Mouse (Mus musculus): ENCODE data around the gene Gm4513. TPM values are rescaled to one million over a fixed set of nuclear protein-coding genes. Genes with fewer than 3 reads are reported as not detected.
"Not testable (repeated sequence)": the region's sequence is repeated elsewhere in the genome, so short reads cannot be mapped to it uniquely, and the experiment has no call there.

Gene Gm4513
- polyA plus RNA-seq (2016; fragmentation: Nextera tagmentation; extraction: Ambion mirVana) = not detected in 2 replicates

- not testable (repeated sequence) for H3K9ac ChIP-seq; H3K4me2 ChIP-seq; H3K27me3 ChIP-seq (replicated peaks); ATAC-seq (ENCODE audit: insufficient number of reproducible peaks, low FRiP score); H3K27ac ChIP-seq (ENCODE audit: poor library complexity, severe bottlenecking); H3K9me3 ChIP-seq (replicated peaks); H3K36me3 ChIP-seq; H3K4me3 ChIP-seq; H3K4me1 ChIP-seq (replicated peaks)
- 67% methylated on average over 3 of the region's 5 CpGs for WGBS
These were observed at the start of gene Gm4513 for GRCm38 (mm10) chr7:20598921-20599320. TSS of gene Gm4513 (minus strand) at chr7:20599021.

DNA sequence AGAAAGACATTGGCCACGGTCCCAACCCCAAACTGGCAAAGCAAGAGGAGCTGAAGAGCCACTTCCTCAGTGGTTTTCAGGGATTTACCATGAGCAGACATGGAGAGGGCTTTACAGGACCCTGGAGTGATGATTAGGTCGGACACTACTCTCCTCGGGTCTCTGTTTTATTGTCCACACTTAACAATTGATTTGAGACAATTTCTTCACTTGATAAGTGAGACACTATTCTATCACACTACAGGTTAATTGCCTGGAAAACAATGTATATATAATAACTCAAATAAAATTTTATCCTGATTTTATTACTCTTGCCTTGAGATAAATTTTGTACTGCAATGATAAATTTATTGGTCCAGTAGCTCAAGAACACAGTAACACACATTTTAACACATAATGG, 22.7 kb downstream of the Gm4513 start, which contains the start of gene Gm4141:
TSS of gene Gm4141 (minus strand) at position 101 of the 400 bp plus-strand sequence.
- not testable (repeated sequence) for H3K9ac ChIP-seq; H3K27ac ChIP-seq (ENCODE audit: poor library complexity, severe bottlenecking); H3K4me3 ChIP-seq; ATAC-seq (ENCODE audit: insufficient number of reproducible peaks, low FRiP score); H3K27me3 ChIP-seq (replicated peaks); H3K4me2 ChIP-seq; H3K9me3 ChIP-seq (replicated peaks); H3K4me1 ChIP-seq (replicated peaks); H3K36me3 ChIP-seq
- WGBS = no CpG with 5 or more reads among the region's 3 CpGs

- H3K36me3 ChIP-seq; H3K27ac ChIP-seq (ENCODE audit: poor library complexity, severe bottlenecking); H3K27me3 ChIP-seq (replicated peaks); H3K4me3 ChIP-seq; H3K4me1 ChIP-seq (replicated peaks); ATAC-seq (ENCODE audit: insufficient number of reproducible peaks, low FRiP score); H3K9ac ChIP-seq; H3K9me3 ChIP-seq (replicated peaks); H3K4me2 ChIP-seq: not testable (repeated sequence)
- no CpG with 5 or more reads among the region's 1 CpGs for WGBS
These were observed 53.2 kb downstream of the Gm4513 start, which contains the start of gene Gm5726 for GRCm38 (mm10) chr7:20545657-20546056. TSS of gene Gm5726 (minus strand) at chr7:20545757.

Other genes starting within 250 kb of the Gm4513 start
- not detected in 2 replicates for gene Gm5728, start 223.6 kb downstream of the Gm4513 start, polyA plus RNA-seq (2016; fragmentation: Nextera tagmentation; extraction: Ambion mirVana)
- not detected in 2 replicates for gene Vmn1r100, start 181.1 kb downstream of the Gm4513 start, polyA plus RNA-seq (2016; fragmentation: Nextera tagmentation; extraction: Ambion mirVana)
- gene Vmn1r101, start 156.4 kb downstream of the Gm4513 start, polyA plus RNA-seq (2016; fragmentation: Nextera tagmentation; extraction: Ambion mirVana) = not detected in 2 replicates
- not detected in 2 replicates for gene Gm10670, start 124.1 kb downstream of the Gm4513 start, polyA plus RNA-seq (2016; fragmentation: Nextera tagmentation; extraction: Ambion mirVana)
- not detected in 2 replicates for gene Vmn1r103, start 88.5 kb downstream of the Gm4513 start, polyA plus RNA-seq (2016; fragmentation: Nextera tagmentation; extraction: Ambion mirVana)
- gene Vmn1r104, start 65.2 kb downstream of the Gm4513 start, polyA plus RNA-seq (2016; fragmentation: Nextera tagmentation; extraction: Ambion mirVana) = not detected in 2 replicates
- gene Gm5726, start 53.3 kb downstream of the Gm4513 start, polyA plus RNA-seq (2016; fragmentation: Nextera tagmentation; extraction: Ambion mirVana) = not detected in 2 replicates
- not detected in 2 replicates for gene Gm4141, start 22.8 kb downstream of the Gm4513 start, polyA plus RNA-seq (2016; fragmentation: Nextera tagmentation; extraction: Ambion mirVana)
- not detected in 2 replicates for gene Vmn1r107, start 69.9 kb upstream of the Gm4513 start, polyA plus RNA-seq (2016; fragmentation: Nextera tagmentation; extraction: Ambion mirVana)
- gene Vmn1r111, start 104.2 kb upstream of the Gm4513 start, polyA plus RNA-seq (2016; fragmentation: Nextera tagmentation; extraction: Ambion mirVana) = not detected in 2 replicates
- not detected in 2 replicates for gene Gm10668, start 131.6 kb upstream of the Gm4513 start, polyA plus RNA-seq (2016; fragmentation: Nextera tagmentation; extraction: Ambion mirVana)
- not detected in 2 replicates for gene Vmn1r112, start 172.2 kb upstream of the Gm4513 start, polyA plus RNA-seq (2016; fragmentation: Nextera tagmentation; extraction: Ambion mirVana)
- gene Vmn1r113, start 188.3 kb upstream of the Gm4513 start, polyA plus RNA-seq (2016; fragmentation: Nextera tagmentation; extraction: Ambion mirVana) = not detected in 2 replicates
- not detected in 2 replicates for gene Vmn1r114, start 213.2 kb upstream of the Gm4513 start, polyA plus RNA-seq (2016; fragmentation: Nextera tagmentation; extraction: Ambion mirVana)
- gene Vmn1r115, start 246.0 kb upstream of the Gm4513 start, polyA plus RNA-seq (2016; fragmentation: Nextera tagmentation; extraction: Ambion mirVana) = not detected in 2 replicates